Mouse (Mus musculus) forebrain, embryonic 11.5 days (tissue): Measurements from ENCODE around the gene Sh3gl2. TPM values are rescaled to one million over a fixed set of nuclear protein-coding genes. Genes with fewer than 3 reads are reported as not detected.
A peak's percentile ranks its signal among the peaks of the same experiment; 100 is the strongest.

ENCODE experiments used
- ATAC-seq: fragments of 200-750 bp; cut with Nextera tagmentation; replicated peaks from 2 replicates; pipeline ENCODE4 v1.8.0; 2017; ENCODE audit warnings: moderate TSS enrichment; ENCODE audit not compliant: low FRiP score
- DNase-seq: peaks from one replicate; pipeline ENCODE4 v3.0.0-alpha.2; 2017; ENCODE audit warnings: low spot score
- H3K27ac ChIP-seq: fragments of 300-500 bp; sonication (generic); 2 replicates; pipeline ENCODE4 v1.5.1; 2014; ENCODE audit warnings: low read depth, low read length
- H3K27me3 ChIP-seq: fragments of 300-500 bp; sonication (generic); 2 replicates; pipeline ENCODE4 v1.6.1; 2014; ENCODE audit warnings: mild to moderate bottlenecking, low read length, mixed read lengths; ENCODE audit not compliant: control insufficient read depth, insufficient read depth
- H3K36me3 ChIP-seq: fragments of 300-500 bp; sonication (generic); 2 replicates; pipeline ENCODE4 v1.6.1; 2014; ENCODE audit warnings: mild to moderate bottlenecking, low read length, moderate library complexity, mixed read lengths; ENCODE audit not compliant: control insufficient read depth, insufficient read depth
- H3K4me1 ChIP-seq: fragments of 300-500 bp; sonication (generic); replicated peaks from 2 replicates; pipeline ENCODE4 v1.6.1; 2014; ENCODE audit warnings: low read length, mixed read lengths; ENCODE audit not compliant: control insufficient read depth, insufficient read depth
- H3K4me2 ChIP-seq: fragments of 300-500 bp; sonication (generic); 2 replicates; pipeline ENCODE4 v1.6.1; 2014; ENCODE audit warnings: low read depth, mild to moderate bottlenecking, low read length, moderate library complexity, mixed read lengths; ENCODE audit not compliant: severe bottlenecking
- H3K4me3 ChIP-seq: fragments of 300-500 bp; sonication (generic); 2 replicates; pipeline ENCODE4 v1.5.1; 2014; ENCODE audit warnings: low read depth, low read length
- H3K9ac ChIP-seq: fragments of 300-500 bp; sonication (generic); 2 replicates; pipeline ENCODE4 v1.6.1; 2014; ENCODE audit warnings: low read length
- H3K9me3 ChIP-seq: fragments of 300-500 bp; sonication (generic); 2 replicates; pipeline ENCODE4 v1.6.1; 2016; ENCODE audit warnings: low read length, mixed read lengths; ENCODE audit not compliant: control insufficient read depth
- WGBS: fragments of 180-500 bp; shearing (Covaris S2); extraction: QIAGEN DNeasy Blood & Tissue Kit; methylation state at CpG from one replicate; pipeline ENCODE4 v1.1.7; 2014; 5-methylcytosine and 5-hydroxymethylcytosine counted together
- polyA plus RNA-seq: library from polyadenylated mRNA; unstranded; fragments of >200 nt; fragmentation: Nextera tagmentation; extraction: Ambion mirVana; gene quantifications from 2 replicates; pipeline ENCODE4 v1.2.1, GENCODE M21; 2014

Gene Sh3gl2
- polyA plus RNA-seq, 1 experiment from 2014 or later, result 8.3 TPM

DNA sequence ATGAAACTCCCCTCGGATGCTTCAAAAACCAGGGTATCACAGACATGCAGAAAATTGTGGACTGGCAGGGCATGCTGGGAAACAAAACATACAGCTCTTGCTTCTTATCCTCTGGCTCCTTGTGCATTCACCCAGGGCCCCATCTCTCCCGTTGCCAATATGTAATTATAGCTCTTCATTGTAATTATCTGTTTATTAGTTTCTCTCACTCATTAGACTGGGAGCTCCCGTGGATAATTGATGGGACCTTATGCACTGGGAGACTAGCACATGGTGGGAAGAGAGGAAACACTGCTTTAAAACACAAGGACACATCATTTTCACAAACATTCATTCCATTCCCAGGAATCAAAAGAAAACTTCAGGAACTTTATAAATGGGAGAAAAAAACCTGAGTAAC, 233.9 kb downstream of the Sh3gl2 start:
- 63% methylated on average over 3 of the region's 3 CpGs for WGBS
- no peaks in the 10 kb centered on the region for H3K4me1 ChIP-seq
- no peaks in the 10 kb centered on the region for H3K9me3 ChIP-seq
- no peaks in the 10 kb centered on the region for H3K27me3 ChIP-seq
- DNase-seq, result no peak
- no peaks in the 10 kb centered on the region for H3K36me3 ChIP-seq
- no peak for ATAC-seq
- H3K27ac ChIP-seq, result no peak overlapping the region
- no peak overlapping the region for H3K9ac ChIP-seq
- no peak overlapping the region for H3K4me3 ChIP-seq
- H3K4me2 ChIP-seq, result no peak overlapping the region

DNA sequence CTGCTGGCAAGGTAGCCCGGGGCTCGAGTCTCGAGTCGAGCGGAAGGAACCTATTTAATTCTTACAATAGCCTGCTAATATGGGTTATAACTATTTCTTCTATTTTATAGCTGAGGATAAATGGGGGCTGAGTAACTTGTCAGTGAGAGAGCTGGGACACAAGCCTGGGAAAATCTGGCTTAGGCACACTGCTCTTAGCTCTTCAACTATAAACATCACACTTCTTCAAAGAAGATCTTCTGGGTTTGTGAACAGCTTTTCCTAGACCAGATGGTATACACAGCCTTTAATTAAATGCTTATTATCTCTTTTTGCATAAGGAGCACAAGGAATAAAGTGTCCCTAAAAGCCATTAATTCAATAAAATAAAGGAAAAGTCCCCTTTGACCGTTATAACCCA, 278.7 kb downstream of the Sh3gl2 start:
- WGBS, result 95% methylated on average over 6 of the region's 6 CpGs
- ATAC-seq (no peak), DNase-seq (no peak)
- no peak overlapping the region for H3K4me3 ChIP-seq
- H3K4me1 ChIP-seq, result no peaks in the 10 kb centered on the region
- H3K27ac ChIP-seq, result no peak overlapping the region
- no peak overlapping the region for H3K9ac ChIP-seq
- H3K27me3 ChIP-seq, result no peaks in the 10 kb centered on the region
- H3K4me2 ChIP-seq, result no peak overlapping the region
- no peaks in the 10 kb centered on the region for H3K36me3 ChIP-seq
- H3K9me3 ChIP-seq, result no peaks in the 10 kb centered on the region

DNA sequence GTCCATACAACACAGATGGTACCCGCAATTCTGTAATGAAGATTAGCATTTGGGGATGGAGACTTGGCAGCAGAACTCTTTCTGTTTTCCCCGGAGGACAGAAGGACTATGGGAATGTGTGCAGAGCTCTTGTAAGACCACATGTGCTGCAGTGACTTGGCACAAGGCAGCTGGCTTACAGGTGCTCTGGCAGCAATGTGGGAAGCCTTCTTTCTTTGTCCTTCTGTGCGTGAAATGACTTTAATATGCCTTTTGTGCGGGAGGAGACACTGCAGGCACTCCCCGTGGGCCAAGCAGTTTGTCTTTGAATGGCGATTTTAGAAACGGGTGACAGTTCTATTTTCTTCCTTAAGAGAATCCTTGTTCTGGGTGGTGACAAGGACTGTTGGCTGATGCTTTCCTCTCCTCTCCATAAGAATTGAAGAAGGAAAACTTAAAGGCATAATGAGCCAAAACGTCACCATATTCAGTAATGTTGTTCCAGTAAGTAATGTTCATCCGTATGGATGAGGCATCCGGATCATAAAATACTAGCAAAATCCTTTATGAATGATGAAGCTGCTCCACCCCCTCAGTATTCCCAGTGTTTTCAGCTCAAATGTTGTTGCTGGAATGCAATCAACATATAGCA, 281.5 kb downstream of the Sh3gl2 start:
- Histone ChIP-seq H3K4me2 (no peak overlapping the region), H3K9ac (no peak overlapping the region), H3K27ac (no peak overlapping the region), H3K4me1 (no peaks in the 10 kb centered on the region), H3K27me3 (no peaks in the 10 kb centered on the region), H3K9me3 (no peaks in the 10 kb centered on the region), H3K4me3 (no peak overlapping the region), H3K36me3 (no peaks in the 10 kb centered on the region)
- 77% methylated on average over 10 of the region's 10 CpGs for WGBS
- ATAC-seq, result no peak
- no peak for DNase-seq

DNA sequence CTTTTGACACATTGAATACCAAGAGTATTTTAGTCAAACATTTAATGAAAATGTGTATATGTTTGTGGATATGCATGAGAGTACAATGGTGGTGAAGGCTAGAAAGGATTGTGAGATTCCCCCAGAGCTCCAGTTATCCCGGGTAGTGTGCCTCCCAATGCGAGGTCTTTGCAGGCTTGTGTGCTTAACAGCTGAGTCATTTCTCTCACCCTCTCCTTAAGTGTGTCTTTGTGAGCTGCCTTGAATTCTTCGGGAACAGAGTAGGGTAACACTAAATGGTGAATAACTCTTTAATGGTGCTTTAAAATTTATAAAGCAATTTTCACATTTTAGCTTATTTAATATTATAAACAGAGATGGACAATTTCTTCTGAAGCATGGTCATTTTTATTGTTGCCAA, 300.8 kb downstream of the Sh3gl2 start:
- Histone ChIP-seq H3K4me3 (no peak overlapping the region), H3K36me3 (no peaks in the 10 kb centered on the region), H3K27me3 (no peaks in the 10 kb centered on the region), H3K4me1 (no peaks in the 10 kb centered on the region), H3K4me2 (no peak overlapping the region), H3K9me3 (no peaks in the 10 kb centered on the region), H3K27ac (no peak overlapping the region), H3K9ac (no peak overlapping the region)
- ATAC-seq (no peak), DNase-seq (no peak)
- 81% methylated on average over 3 of the region's 3 CpGs for WGBS

DNA sequence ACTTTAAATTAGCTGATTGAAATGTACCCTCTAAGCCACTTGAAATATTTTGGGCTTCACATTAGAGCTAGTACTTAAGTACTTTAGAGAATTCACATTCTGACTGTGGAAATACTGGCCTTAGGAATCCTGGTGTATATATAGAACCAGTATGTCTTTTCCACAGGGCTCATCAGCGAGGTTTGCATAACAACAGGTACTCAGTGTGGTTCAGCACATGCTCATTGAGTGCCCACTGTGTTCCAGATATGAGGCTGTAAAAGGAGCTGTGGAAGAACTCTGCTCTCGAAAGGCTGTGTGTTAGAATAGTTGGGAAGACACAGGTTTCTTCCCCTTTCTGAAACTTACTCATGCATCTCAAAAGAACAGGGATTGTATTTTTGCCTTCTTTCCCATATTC, 302.1 kb downstream of the Sh3gl2 start:
- WGBS, result 70% methylated on average over 2 of the region's 2 CpGs

DNA sequence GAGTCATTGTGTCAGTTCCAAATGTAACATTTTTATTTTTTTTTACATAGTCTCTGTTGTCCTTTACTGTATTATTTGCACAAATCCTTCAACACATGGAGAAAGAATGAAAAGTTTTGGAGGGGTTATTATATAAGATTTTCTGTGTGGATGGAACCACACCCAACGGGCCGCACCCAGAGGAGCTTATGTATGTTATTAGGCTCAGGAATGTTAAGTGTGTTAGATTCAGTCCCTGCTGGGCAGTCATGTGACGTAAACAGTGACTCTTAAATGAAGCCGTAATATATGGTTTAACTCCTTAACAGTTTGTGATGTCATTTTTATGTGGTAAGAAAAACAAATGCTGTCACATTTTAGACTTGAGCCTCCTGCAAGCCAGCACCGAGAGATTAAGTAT, 302.6 kb downstream of the Sh3gl2 start:
- Histone ChIP-seq H3K9me3 (no peaks in the 10 kb centered on the region), H3K4me1 (no peaks in the 10 kb centered on the region), H3K27me3 (0 out of 2 replicates have a peak, but pooled peaks cover 2% of the 10 kb centered on the region), H3K27ac (no peak overlapping the region), H3K36me3 (no peaks in the 10 kb centered on the region), H3K9ac (no peak overlapping the region), H3K4me3 (no peak overlapping the region), H3K4me2 (no peak overlapping the region)
- ATAC-seq (no peak), DNase-seq (no peak)
- WGBS, result 83% methylated on average over 5 of the region's 5 CpGs

More for the DNA sequence above, 302.1 kb downstream of the Sh3gl2 start:
- DNase-seq (no peak), ATAC-seq (no peak)
- H3K4me2 ChIP-seq, result no peak overlapping the region
- no peak overlapping the region for H3K9ac ChIP-seq
- H3K4me1 ChIP-seq, result no peaks in the 10 kb centered on the region
- H3K27ac ChIP-seq, result no peak overlapping the region
- H3K36me3 ChIP-seq, result no peaks in the 10 kb centered on the region
- no peaks in the 10 kb centered on the region for H3K27me3 ChIP-seq
- no peak overlapping the region for H3K4me3 ChIP-seq
- H3K9me3 ChIP-seq, result no peaks in the 10 kb centered on the region

DNA sequence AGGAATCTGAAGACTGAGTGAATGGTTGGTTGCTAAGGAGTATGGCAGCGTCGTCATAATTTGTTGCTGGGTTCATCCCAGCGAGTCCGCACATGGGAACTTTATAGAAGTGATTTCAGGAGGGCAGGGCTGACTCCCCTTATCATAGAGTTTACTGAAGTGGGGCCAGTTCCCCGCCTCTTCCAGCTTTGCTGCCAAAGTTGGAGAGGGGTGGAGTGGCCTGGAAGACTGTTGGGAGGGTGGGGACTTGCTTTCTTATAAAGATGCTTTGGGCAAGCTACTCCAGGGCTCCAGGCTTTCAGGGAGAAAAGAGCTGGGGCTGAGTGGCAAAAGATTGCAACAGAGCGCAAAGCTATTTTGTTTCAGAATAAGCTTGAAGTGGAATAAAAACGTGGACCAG, 308.4 kb downstream of the Sh3gl2 start:
- ATAC-seq, result no peak
- Histone ChIP-seq H3K27ac (no peak overlapping the region), H3K36me3 (no peaks in the 10 kb centered on the region), H3K4me2 (no peak overlapping the region), H3K4me3 (no peak overlapping the region), H3K27me3 (peaks cover 8% of the 10 kb centered on the region), H3K9ac (no peak overlapping the region), H3K4me1 (peaks cover 5% of the 10 kb centered on the region; the same call in 1 of the 2 replicates), H3K9me3 (no peaks in the 10 kb centered on the region)
- DNase-seq, result no peak
- WGBS, result 49% methylated on average over 7 of the region's 7 CpGs

DNA sequence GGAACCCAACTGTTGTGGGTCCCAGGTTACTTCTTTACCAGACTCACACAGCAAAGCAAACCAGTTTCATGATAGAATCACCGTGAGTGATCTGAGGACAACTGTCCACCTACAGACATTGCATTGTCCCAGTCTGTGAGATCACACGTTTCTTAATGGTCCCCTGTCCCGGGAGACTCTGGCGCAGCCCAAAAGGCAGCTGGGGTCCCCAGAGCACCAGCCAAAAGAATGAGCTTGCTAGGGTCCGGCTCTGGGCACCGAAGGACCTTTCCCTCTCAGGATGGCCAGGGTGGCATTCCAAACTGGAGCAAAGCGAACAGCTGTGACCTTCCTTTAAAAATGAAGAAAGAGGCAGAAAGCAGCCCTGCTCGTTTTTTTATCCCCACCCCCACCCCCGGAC, 308.9 kb downstream of the Sh3gl2 start, which contains the start of gene Adamtsl1:
Gene Adamtsl1 (plus strand): TSS at position 381 of the 400 bp plus-strand sequence.
- H3K4me2 ChIP-seq, result peak within 1 kb of the TSS; percentile 87
- DNase-seq, result no peak
- H3K27ac ChIP-seq, result no peak within 1 kb of the TSS
- H3K9ac ChIP-seq, result peak within 1 kb of the TSS; percentile 51
- no peaks in the 10 kb centered on the region for H3K36me3 ChIP-seq
- H3K4me3 ChIP-seq, result peak within 1 kb of the TSS; percentile 46
- H3K9me3 ChIP-seq, result no peaks in the 10 kb centered on the region
- H3K27me3 ChIP-seq, result peaks cover 8% of the 10 kb centered on the region
- no peak; the same call in 1 of the 2 replicates for ATAC-seq
- 2% methylated on average over 9 of the region's 9 CpGs for WGBS
- peaks cover 5% of the 10 kb centered on the region; the same call in 1 of the 2 replicates for H3K4me1 ChIP-seq

DNA sequence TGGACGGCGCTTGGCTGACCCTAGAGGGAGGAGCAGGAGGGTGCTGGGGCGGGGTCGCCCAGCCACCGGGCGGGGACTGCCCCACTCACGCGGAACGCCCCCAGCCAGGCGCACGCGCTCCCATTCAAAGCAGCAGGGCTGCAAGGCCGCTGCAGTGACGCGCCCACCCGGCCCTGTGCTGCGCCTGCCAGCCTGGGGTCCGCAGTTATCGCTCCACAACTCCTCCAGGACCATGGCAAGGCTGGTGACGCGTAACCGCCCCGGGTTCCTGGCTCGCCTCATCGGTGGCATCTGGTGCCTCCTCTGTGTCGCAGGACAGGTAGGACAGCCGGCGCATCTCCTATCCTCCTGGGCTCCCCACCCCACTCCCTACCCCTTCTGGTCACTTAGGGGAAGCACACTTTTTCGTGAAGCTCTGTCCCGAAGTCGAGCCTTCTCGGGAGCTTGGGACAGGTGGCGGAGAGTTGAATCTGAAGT, 309.3 kb downstream of the Sh3gl2 start:
- 0% methylated on average over 29 of the region's 33 CpGs for WGBS
- peaks cover 8% of the 10 kb centered on the region for H3K27me3 ChIP-seq
- DNase-seq, result peak; percentile 82

More for the DNA sequence above, 309.3 kb downstream of the Sh3gl2 start:
- Histone ChIP-seq H3K9me3 (no peaks in the 10 kb centered on the region), H3K4me3 (peak overlapping the region; percentile 46), H3K4me1 (peaks cover 5% of the 10 kb centered on the region; the same call in 1 of the 2 replicates), H3K36me3 (no peaks in the 10 kb centered on the region), H3K27ac (no peak overlapping the region), H3K4me2 (peak overlapping the region; percentile 87), H3K9ac (peak overlapping the region; percentile 51)
- ATAC-seq, result peak; percentile 94
